Mouse (Mus musculus) forebrain, embryonic 12.5 days (tissue): ENCODE measurements around the gene Eef1a1. TPM values are rescaled to one million over a fixed set of nuclear protein-coding genes. Genes with fewer than 3 reads are reported as not detected.

Experiments
- ATAC-seq: fragments of 200-750 bp; cut with Nextera tagmentation; 2 replicates; pipeline ENCODE4 v1.8.0; 2017; ENCODE audit warnings: moderate TSS enrichment; ENCODE audit not compliant: low FRiP score
- H3K27ac ChIP-seq: fragments of 300-500 bp; sonication (generic); 2 replicates; pipeline ENCODE4 v1.5.1; 2016; ENCODE audit warnings: mild to moderate bottlenecking
- H3K27me3 ChIP-seq: fragments of 300-500 bp; sonication (generic); 2 replicates; pipeline ENCODE4 v1.6.1; 2016; ENCODE audit warnings: mild to moderate bottlenecking
- H3K36me3 ChIP-seq: fragments of 300-500 bp; sonication (generic); replicated peaks from 2 replicates; pipeline ENCODE4 v1.6.1; 2016; ENCODE audit warnings: mild to moderate bottlenecking
- H3K4me1 ChIP-seq: fragments of 300-500 bp; sonication (generic); 2 replicates; pipeline ENCODE4 v1.6.1; 2016
- H3K4me2 ChIP-seq: fragments of 300-500 bp; sonication (generic); 2 replicates; pipeline ENCODE4 v1.6.1; 2016; ENCODE audit warnings: mild to moderate bottlenecking, moderate library complexity
- H3K4me3 ChIP-seq: fragments of 300-500 bp; sonication (generic); replicated peaks from 2 replicates; pipeline ENCODE4 v1.5.1; 2016; ENCODE audit warnings: mild to moderate bottlenecking
- H3K9ac ChIP-seq: fragments of 300-500 bp; sonication (generic); 2 replicates; pipeline ENCODE4 v1.6.1; 2016; ENCODE audit warnings: mild to moderate bottlenecking
- H3K9me3 ChIP-seq: fragments of 300-500 bp; sonication (generic); 2 replicates; pipeline ENCODE4 v1.6.1; 2016
- WGBS: fragments of 180-500 bp; shearing (Covaris S2); methylation state at CpG from one replicate; pipeline ENCODE4 v1.1.7; 2016; 5-methylcytosine and 5-hydroxymethylcytosine counted together
- microRNA-seq: library from miRNA; unstranded; fragments of <30 nt; microRNA quantifications from one replicate; pipeline ENCODE4, GENCODE M21; 2017
- polyA plus RNA-seq: library from polyadenylated mRNA; unstranded; fragments of >200 nt; fragmentation: Nextera tagmentation; extraction: Ambion mirVana; gene quantifications from 2 replicates; pipeline ENCODE4 v1.2.1, GENCODE M21; 2016

Eef1a1 gene
- polyA plus RNA-seq, 1 experiment from 2014 or later = 3,592 TPM

DNA sequence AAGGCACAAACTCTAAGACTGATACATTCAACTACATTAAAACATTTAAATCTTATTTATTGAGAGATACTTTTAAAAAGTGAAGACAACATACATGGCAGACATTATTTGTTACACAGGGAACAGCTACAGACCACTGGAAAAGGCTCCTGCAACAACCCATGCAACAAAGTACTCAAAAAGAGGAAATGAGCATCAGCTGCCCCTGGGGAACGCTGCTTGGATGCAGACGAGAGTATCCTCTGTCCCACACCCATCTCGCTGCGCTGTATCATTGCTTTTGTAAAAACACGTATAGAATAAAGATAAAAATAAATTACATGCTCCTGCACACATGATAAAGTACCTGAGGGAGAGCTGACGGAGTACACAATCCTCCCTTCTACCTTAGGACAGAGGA is 58.5 kb downstream of the Eef1a1 start:
- no peaks in the 10 kb centered on the region for H3K9me3 ChIP-seq
- H3K4me3 ChIP-seq = no peak overlapping the region
- H3K9ac ChIP-seq = no peak overlapping the region
- no peak for ATAC-seq
- WGBS = 84% methylated on average over 6 of the region's 6 CpGs
- H3K27ac ChIP-seq = no peak overlapping the region
- no peaks in the 10 kb centered on the region for H3K36me3 ChIP-seq
- no peak overlapping the region for H3K4me2 ChIP-seq
- 0 out of 2 replicates have a peak, but pooled peaks cover 6% of the 10 kb centered on the region for H3K27me3 ChIP-seq
- H3K4me1 ChIP-seq = 0 out of 2 replicates have a peak, but pooled peaks cover 5% of the 10 kb centered on the region

GRCm38 (mm10) chr9:78429551-78429950 is 59.4 kb downstream of the Eef1a1 start:
- H3K27ac ChIP-seq = no peak overlapping the region
- H3K4me3 ChIP-seq = no peak overlapping the region
- H3K4me2 ChIP-seq = no peak overlapping the region
- no peaks in the 10 kb centered on the region for H3K36me3 ChIP-seq
- no peak for ATAC-seq
- WGBS = 57% methylated on average over 2 of the region's 2 CpGs
- H3K27me3 ChIP-seq = 0 out of 2 replicates have a peak, but pooled peaks cover 6% of the 10 kb centered on the region
- 0 out of 2 replicates have a peak, but pooled peaks cover 5% of the 10 kb centered on the region for H3K4me1 ChIP-seq
- H3K9ac ChIP-seq = no peak overlapping the region
- no peaks in the 10 kb centered on the region for H3K9me3 ChIP-seq

GRCm38 (mm10) chr9:78428870-78429432 is 60.0 kb downstream of the Eef1a1 start:
- Histone ChIP-seq H3K36me3 (no peaks in the 10 kb centered on the region), H3K27me3 (0 out of 2 replicates have a peak, but pooled peaks cover 6% of the 10 kb centered on the region), H3K4me1 (0 out of 2 replicates have a peak, but pooled peaks cover 5% of the 10 kb centered on the region), H3K9ac (no peak overlapping the region), H3K9me3 (no peaks in the 10 kb centered on the region), H3K4me3 (no peak overlapping the region), H3K27ac (no peak overlapping the region), H3K4me2 (no peak overlapping the region)
- 82% methylated on average over 4 of the region's 4 CpGs for WGBS
- no peak for ATAC-seq

Small RNA genes within 50 kb of the gene (microRNA-seq; reads per million reads assigned to microRNA genes)
- not detected for gene Gm26377

Other genes with a start within 250 kb of the Eef1a1 start
- not detected in 2 replicates for gene Gm3776, start 232.0 kb downstream of the Eef1a1 start, polyA plus RNA-seq
- gene Gm10639, start 199.2 kb downstream of the Eef1a1 start, polyA plus RNA-seq = not detected in 2 replicates
- not detected in 2 replicates for gene Omt2a, start 174.4 kb downstream of the Eef1a1 start, polyA plus RNA-seq
- gene Omt2b, start 161.6 kb downstream of the Eef1a1 start, polyA plus RNA-seq = not detected in 2 replicates
- gene Gsta2, start 133.4 kb downstream of the Eef1a1 start, polyA plus RNA-seq = not detected in 2 replicates
- 0.81 and 1.8 TPM in 2 replicates for gene Dppa5a, start 121.0 kb downstream of the Eef1a1 start, polyA plus RNA-seq
- gene Ooep, start 110.4 kb downstream of the Eef1a1 start, polyA plus RNA-seq = 5.6 and 6.3 TPM in 2 replicates
- gene Ddx43, start 93.4 kb downstream of the Eef1a1 start, polyA plus RNA-seq = 0.17 and 0.27 TPM in 2 replicates
- 0.46 and 0.69 TPM in 2 replicates for gene Cgas, start 45.9 kb downstream of the Eef1a1 start, polyA plus RNA-seq
- 24.4 and 26.1 TPM in 2 replicates for gene Mto1, start 40.9 kb downstream of the Eef1a1 start, polyA plus RNA-seq
- 0.68 and 0.75 TPM in 2 replicates for gene Gm17324, start 40.4 kb downstream of the Eef1a1 start, polyA plus RNA-seq
- 13.5 and 13.7 TPM in 2 replicates for gene Slc17a5, start 98.9 kb upstream of the Eef1a1 start, polyA plus RNA-seq
- 3.6 and 4.1 TPM in 2 replicates for gene Cd109, start 126.4 kb upstream of the Eef1a1 start, polyA plus RNA-seq